Mouse (Mus musculus) small intestine, adult 2 months (tissue): Measurements from ENCODE around the gene Rdh5.

Experiments used
- CTCF ChIP-seq: fragments of 200-500 bp; IDR thresholded peaks from 2 replicates; pipeline ENCODE4 v1.5.1; 2012; ENCODE audit warnings: low read depth, mild to moderate bottlenecking, control low read depth, inconsistent platforms, low read length, moderate library complexity, mixed read lengths; ENCODE audit not compliant: insufficient replicate concordance, insufficient read length; ENCODE audit errors: extremely low read depth
- POLR2A ChIP-seq: fragments of 200-500 bp; IDR thresholded peaks from 2 replicates; pipeline ENCODE4 v1.6.1; 2012; ENCODE audit warnings: low read depth, mild to moderate bottlenecking, control low read depth, inconsistent platforms, low read length, moderate library complexity

DNA sequence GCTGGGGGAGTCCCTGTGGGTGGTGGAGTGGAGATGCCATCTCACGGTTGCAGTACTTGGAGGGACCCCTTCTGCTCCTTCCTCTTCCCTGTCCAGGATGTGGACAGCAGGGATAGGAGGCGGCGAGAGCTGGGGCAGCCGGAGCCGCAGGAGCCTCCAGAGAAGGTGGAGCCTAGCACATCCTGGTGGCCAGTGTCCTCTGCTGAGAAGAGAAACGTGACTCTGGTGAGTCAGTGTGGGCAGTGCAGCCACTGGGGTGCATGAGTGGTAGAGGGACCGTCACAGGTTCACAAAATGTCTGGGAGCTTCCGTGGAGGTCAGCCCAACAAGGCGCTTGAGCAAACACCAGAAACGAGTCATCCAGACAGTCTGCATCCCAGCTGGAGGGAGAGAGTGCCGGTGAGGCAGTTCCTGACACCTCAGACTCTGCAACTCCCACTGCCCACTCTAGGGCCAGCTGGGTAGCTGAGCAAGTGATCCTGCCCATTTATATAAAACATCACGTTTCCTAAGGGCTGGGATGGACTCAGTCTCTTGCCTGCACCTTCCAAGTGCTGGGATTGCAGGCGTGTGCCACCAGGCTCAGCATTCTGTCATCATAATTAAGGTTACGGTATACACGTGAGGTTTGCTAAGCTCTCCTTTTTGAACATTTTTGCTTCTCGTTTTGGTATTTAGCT lies 27.7 kb upstream of the Rdh5 start:
- TF ChIP-seq CTCF, result no peak
- TF ChIP-seq POLR2A, result no peak
